In genomic region chr19:47089718-47090525, GRCm38 (mm10) we compare ENCODE assay signal across 8 mouse cellular contexts. TPM values are rescaled to one million over a fixed set of nuclear protein-coding genes. Genes with fewer than 3 reads are reported as not detected.
DNase-seq lines count a peak whose midpoint lies in the region; TF ChIP-seq lines count a peak whose summit lies in the region.

No protein-coding gene starts in this region.

- DNase-seq in gastrocnemius, adult 2 months: no peak
- no peak for DNase-seq in gastrocnemius, adult 8-10 months (ENCODE audit: low spot score in 2 of 2)
- DNase-seq in thymus, postnatal 0 days (ENCODE audit: low spot score): peak; percentile 25
- DNase-seq in thymus, postnatal 10 days (ENCODE audit: low spot score in 2 of 2): no peak
- peak; percentile 65 for DNase-seq in kidney, adult 9 months
- no peak for DNase-seq in midbrain, embryonic 10.5 days (ENCODE audit: low spot score)
- DNase-seq in B cell, adult 2 months: no peak

- no peak for TF ChIP-seq CTCF in gastrocnemius, adult 2 months (IDR thresholded peaks at IDR 0.05)

- 4% methylated on average over 36 of the region's 36 CpGs for WGBS in midbrain, embryonic 10.5 days

- intact Hi-C loops in gastrocnemius, adult 2 months (cut with DNase I): no loop called here

- H3K36me3 ChIP-seq in erythroblast, embryonic 14.5 days (ENCODE audit: control insufficient read depth): peaks cover 56% of the 10 kb centered on the region
- peaks cover 56% of the 10 kb centered on the region for H3K36me3 ChIP-seq in midbrain, embryonic 10.5 days

- peak overlapping the region; percentile 94 for H3K4me3 ChIP-seq in gastrocnemius, adult 2 months
- H3K4me3 ChIP-seq in erythroblast, embryonic 14.5 days (replicated peaks): peak overlapping the region; percentile 74
- H3K4me3 ChIP-seq in midbrain, embryonic 10.5 days: peak overlapping the region; percentile 96

- H3K9me3 ChIP-seq in erythroblast, embryonic 14.5 days (ENCODE audit: control insufficient read depth, low read length): no peaks in the 10 kb centered on the region
- H3K9me3 ChIP-seq in midbrain, embryonic 10.5 days (replicated peaks): no peaks in the 10 kb centered on the region

- no peaks in the 10 kb centered on the region for H3K27me3 ChIP-seq in erythroblast, embryonic 14.5 days (ENCODE audit: control insufficient read depth)
- H3K27me3 ChIP-seq in midbrain, embryonic 10.5 days (ENCODE audit: low read depth, poor library complexity, severe bottlenecking): no peaks in the 10 kb centered on the region

- H3K27ac ChIP-seq in gastrocnemius, adult 2 months: peak overlapping the region; percentile 99
- peak overlapping the region; percentile 90 for H3K27ac ChIP-seq in midbrain, embryonic 10.5 days (replicated peaks)

- peaks cover 31% of the 10 kb centered on the region for H3K4me1 ChIP-seq in erythroblast, embryonic 14.5 days (ENCODE audit: control insufficient read depth)
- peaks cover 23% of the 10 kb centered on the region for H3K4me1 ChIP-seq in midbrain, embryonic 10.5 days

RNA-seq across cellular contexts. Expression of gene Usmg5, which starts 0.5 kb away (rescaled TPM):
- total RNA-seq in gastrocnemius, adult 2 months (2021): 1,000 to 10,000 TPM; 1,097 to 1,442 TPM
- 1,000 to 10,000 TPM; 1,130 to 1,241 (median 1,184) TPM for total RNA-seq in gastrocnemius, adult 8-10 months (2022)
- polyA plus RNA-seq in thymus, postnatal 0 days (2015; fragmentation: Nextera tagmentation; extraction: Ambion mirVana): 1,758 and 1,903 TPM in 2 replicates
- polyA plus RNA-seq in erythroblast, embryonic 14.5 days (2012): 2.3 and 2.6 TPM in 2 replicates
- 1,039 and 1,106 TPM in 2 replicates for polyA plus RNA-seq in midbrain, embryonic 10.5 days (2016; fragmentation: Nextera tagmentation; extraction: Ambion mirVana)

RNA-seq across cellular contexts. Expression of gene Pdcd11, which starts 0.6 kb away (rescaled TPM):
- 1 to 10 TPM; 8.0 to 8.6 TPM for total RNA-seq in gastrocnemius, adult 2 months (2021)
- total RNA-seq in gastrocnemius, adult 8-10 months (2022): 1 to 10 TPM; 7.6 to 8.7 (median 8.5) TPM
- polyA plus RNA-seq in thymus, postnatal 0 days (2015; fragmentation: Nextera tagmentation; extraction: Ambion mirVana): 8.2 and 9.1 TPM in 2 replicates
- 0.48 and 0.58 TPM in 2 replicates for polyA plus RNA-seq in erythroblast, embryonic 14.5 days (2012)
- polyA plus RNA-seq in midbrain, embryonic 10.5 days (2016; fragmentation: Nextera tagmentation; extraction: Ambion mirVana): 12.4 and 12.5 TPM in 2 replicates

RNA-seq across cellular contexts. Expression of gene Taf5, which starts 22.4 kb away (rescaled TPM):
- total RNA-seq in gastrocnemius, adult 2 months (2021): 1 to 10 TPM; 2.5 to 3.3 TPM
- total RNA-seq in gastrocnemius, adult 8-10 months (2022): 1 to 10 TPM; 1.6 to 2.5 (median 2.3) TPM
- 5.4 and 6.0 TPM in 2 replicates for polyA plus RNA-seq in thymus, postnatal 0 days (2015; fragmentation: Nextera tagmentation; extraction: Ambion mirVana)
- polyA plus RNA-seq in erythroblast, embryonic 14.5 days (2012): 0.86 TPM in 2 replicates
- polyA plus RNA-seq in midbrain, embryonic 10.5 days (2016; fragmentation: Nextera tagmentation; extraction: Ambion mirVana): 6.8 and 7.1 TPM in 2 replicates

RNA-seq across cellular contexts. Expression of gene Pcgf6, which starts 39.2 kb away (rescaled TPM):
- total RNA-seq in gastrocnemius, adult 2 months (2021): 1 to 10 TPM; 4.7 to 5.3 TPM
- total RNA-seq in gastrocnemius, adult 8-10 months (2022): 1 to 10 TPM; 3.6 to 6.3 (median 5.0) TPM
- polyA plus RNA-seq in thymus, postnatal 0 days (2015; fragmentation: Nextera tagmentation; extraction: Ambion mirVana): 14.1 and 16.8 TPM in 2 replicates
- 0.46 and 0.48 TPM in 2 replicates for polyA plus RNA-seq in erythroblast, embryonic 14.5 days (2012)
- polyA plus RNA-seq in midbrain, embryonic 10.5 days (2016; fragmentation: Nextera tagmentation; extraction: Ambion mirVana): 30.2 and 33.8 TPM in 2 replicates

RNA-seq across cellular contexts. Expression of gene Calhm2, which starts 48.2 kb away (rescaled TPM):
- 1 to 10 TPM; 1.6 to 2.3 TPM for total RNA-seq in gastrocnemius, adult 2 months (2021)
- total RNA-seq in gastrocnemius, adult 8-10 months (2022): 1 to 10 TPM in 3 of 4 experiments, under 1 TPM in 1; 0.70 to 1.3 (median 1.1) TPM
- 7.6 and 7.7 TPM in 2 replicates for polyA plus RNA-seq in thymus, postnatal 0 days (2015; fragmentation: Nextera tagmentation; extraction: Ambion mirVana)
- polyA plus RNA-seq in erythroblast, embryonic 14.5 days (2012): 0.02 TPM in 1 of 2 replicates, not detected in the other
- 1.7 and 1.8 TPM in 2 replicates for polyA plus RNA-seq in midbrain, embryonic 10.5 days (2016; fragmentation: Nextera tagmentation; extraction: Ambion mirVana)

Comparison
In these comparisons a context has a peak if more than half of its experiments do, and no peak if none do; other contexts are left out.
1. DNase-seq: peak in thymus, postnatal 0 days (single experiment) and kidney, adult 9 months (single experiment); none in gastrocnemius, adult 2 months (single experiment), gastrocnemius, adult 8-10 months (0 of 2), thymus, postnatal 10 days (0 of 2), midbrain, embryonic 10.5 days (single experiment) and B cell, adult 2 months (0 of 2).
2. RNA of gene Usmg5, which starts 0.5 kb away (polyA plus RNA-seq): 1,758 to 1,903 TPM in thymus, postnatal 0 days and 1,039 to 1,106 TPM in midbrain, embryonic 10.5 days; 2.3 to 2.6 TPM in erythroblast, embryonic 14.5 days; every median in the first group is over 100 times any median in the second.
3. Peak in every context shown above with its lines, with median percentiles within 50 percentile points of each other: H3K4me3 ChIP-seq.